Mouse (Mus musculus) lung, embryonic 14.5 days (tissue): ENCODE measurements around the gene P2rx7. TPM values are rescaled to one million over a fixed set of nuclear protein-coding genes. Genes with fewer than 3 reads are reported as not detected.
"Not testable (repeated sequence)": the region's sequence is repeated elsewhere in the genome, so short reads cannot be mapped to it uniquely, and the experiment has no call there.

ENCODE experiments used
- ATAC-seq: fragments of 200-750 bp; cut with Nextera tagmentation; 2 replicates; pipeline ENCODE4 v1.8.0; 2017; ENCODE audit warnings: mild to moderate bottlenecking, moderate TSS enrichment, moderate library complexity; ENCODE audit not compliant: insufficient read depth
- DNase-seq: peaks from one replicate; pipeline ENCODE4 v3.0.0-alpha.2; 2015
- H3K27ac ChIP-seq: fragments of 300-500 bp; sonication (generic); 2 replicates; pipeline ENCODE4 v1.5.1; 2014; ENCODE audit warnings: low read depth, mild to moderate bottlenecking, moderate library complexity
- H3K27me3 ChIP-seq: fragments of 300-500 bp; sonication (generic); 2 replicates; pipeline ENCODE4 v1.6.1; 2014; ENCODE audit warnings: low read length, control low read depth; ENCODE audit not compliant: insufficient read depth
- H3K36me3 ChIP-seq: fragments of 300-500 bp; sonication (generic); 2 replicates; pipeline ENCODE4 v1.6.1; 2014; ENCODE audit warnings: control low read depth; ENCODE audit not compliant: insufficient read depth
- H3K4me1 ChIP-seq: fragments of 300-500 bp; sonication (generic); 2 replicates; pipeline ENCODE4 v1.6.1; 2014; ENCODE audit warnings: antibody characterized with exemption, control low read depth; ENCODE audit not compliant: insufficient read depth
- H3K4me2 ChIP-seq: fragments of 300-500 bp; sonication (generic); 2 replicates; pipeline ENCODE4 v1.6.1; 2014; ENCODE audit warnings: mild to moderate bottlenecking
- H3K4me3 ChIP-seq: fragments of 300-500 bp; sonication (generic); 2 replicates; pipeline ENCODE4 v1.5.1; 2014; ENCODE audit warnings: low read depth, low read length
- H3K9ac ChIP-seq: fragments of 300-500 bp; sonication (generic); 2 replicates; pipeline ENCODE4 v1.6.1; 2014
- H3K9me3 ChIP-seq: fragments of 300-500 bp; sonication (generic); 2 replicates; pipeline ENCODE4 v1.6.1; 2016; ENCODE audit warnings: low read depth, low read length, control low read depth
- CTCF ChIP-seq: IDR thresholded peaks from 2 replicates; pipeline ENCODE4 v1.5.1; 2016; ENCODE audit warnings: antibody characterized with exemption, low read depth
- WGBS: fragments of 180-500 bp; shearing (Covaris S2); extraction: QIAGEN DNeasy Blood & Tissue Kit; methylation state at CpG from one replicate; pipeline ENCODE4 v1.1.7; 2014; 5-methylcytosine and 5-hydroxymethylcytosine counted together
- polyA plus RNA-seq: library from polyadenylated mRNA; unstranded; fragments of >200 nt; fragmentation: Nextera tagmentation; extraction: Ambion mirVana; gene quantifications from 2 replicates; pipeline ENCODE4 v1.2.1, GENCODE M21; 2014

The P2rx7 gene
- polyA plus RNA-seq, 1 experiment from 2014 or later, result 2.7 TPM

DNA sequence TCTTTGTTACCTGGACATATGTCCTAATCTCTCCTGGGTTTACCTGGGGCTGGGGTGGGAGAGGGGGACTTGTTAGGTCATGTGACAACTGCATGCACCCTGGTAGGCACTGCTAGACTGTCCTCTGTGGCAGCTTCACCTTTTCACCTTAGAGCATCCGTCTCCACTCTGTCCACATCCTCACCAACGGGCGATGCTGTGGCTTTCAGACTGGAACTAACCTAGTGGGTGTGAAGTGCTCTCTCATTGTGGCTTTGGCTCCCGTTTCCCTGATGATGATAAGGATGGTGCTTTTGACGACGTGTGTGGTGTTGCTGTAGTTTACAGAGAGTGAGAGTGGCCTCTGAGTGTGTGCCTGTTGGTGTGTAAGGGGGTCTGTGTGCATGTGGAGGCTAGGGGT lies 1.6 kb downstream of the P2rx7 start:
- Histone ChIP-seq H3K9ac (no peak overlapping the region), H3K4me2 (no peak overlapping the region), H3K27ac (no peak overlapping the region), H3K36me3 (no peaks in the 10 kb centered on the region), H3K4me3 (no peak overlapping the region), H3K4me1 (0 out of 2 replicates have a peak, but pooled peaks cover 4% of the 10 kb centered on the region), H3K9me3 (no peaks in the 10 kb centered on the region), H3K27me3 (no peaks in the 10 kb centered on the region)
- DNase-seq (no peak), ATAC-seq (no peak)
- 51% methylated on average over 6 of the region's 6 CpGs for WGBS
- no peak for TF ChIP-seq CTCF

DNA sequence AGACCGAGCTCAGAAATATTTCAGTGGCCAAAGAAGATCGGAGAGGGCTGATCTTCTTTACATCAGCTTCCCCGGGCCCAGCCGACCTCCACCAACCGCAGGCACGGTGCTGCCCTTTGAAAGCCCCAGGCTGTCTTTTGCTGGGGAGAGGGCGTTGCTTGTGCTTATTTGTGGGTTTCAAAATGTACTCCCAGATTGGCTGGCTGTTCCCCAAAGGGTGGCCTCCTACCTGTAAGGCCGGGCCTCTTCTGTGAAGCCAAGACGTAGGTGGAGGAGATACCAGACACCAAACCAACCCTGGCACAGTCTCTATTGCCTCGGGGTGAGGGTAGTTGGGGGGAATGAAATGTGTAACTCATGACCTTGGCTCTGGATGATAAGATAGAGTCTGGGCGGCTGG lies 2.3 kb downstream of the P2rx7 start:
- Histone ChIP-seq H3K36me3 (no peaks in the 10 kb centered on the region), H3K9me3 (no peaks in the 10 kb centered on the region), H3K27me3 (no peaks in the 10 kb centered on the region), H3K4me1 (0 out of 2 replicates have a peak, but pooled peaks cover 4% of the 10 kb centered on the region), H3K9ac (no peak overlapping the region), H3K4me3 (no peak overlapping the region), H3K27ac (no peak overlapping the region), H3K4me2 (no peak overlapping the region)
- 82% methylated on average over 11 of the region's 11 CpGs for WGBS
- no peak for TF ChIP-seq CTCF
- ATAC-seq, result no peak
- no peak for DNase-seq

DNA sequence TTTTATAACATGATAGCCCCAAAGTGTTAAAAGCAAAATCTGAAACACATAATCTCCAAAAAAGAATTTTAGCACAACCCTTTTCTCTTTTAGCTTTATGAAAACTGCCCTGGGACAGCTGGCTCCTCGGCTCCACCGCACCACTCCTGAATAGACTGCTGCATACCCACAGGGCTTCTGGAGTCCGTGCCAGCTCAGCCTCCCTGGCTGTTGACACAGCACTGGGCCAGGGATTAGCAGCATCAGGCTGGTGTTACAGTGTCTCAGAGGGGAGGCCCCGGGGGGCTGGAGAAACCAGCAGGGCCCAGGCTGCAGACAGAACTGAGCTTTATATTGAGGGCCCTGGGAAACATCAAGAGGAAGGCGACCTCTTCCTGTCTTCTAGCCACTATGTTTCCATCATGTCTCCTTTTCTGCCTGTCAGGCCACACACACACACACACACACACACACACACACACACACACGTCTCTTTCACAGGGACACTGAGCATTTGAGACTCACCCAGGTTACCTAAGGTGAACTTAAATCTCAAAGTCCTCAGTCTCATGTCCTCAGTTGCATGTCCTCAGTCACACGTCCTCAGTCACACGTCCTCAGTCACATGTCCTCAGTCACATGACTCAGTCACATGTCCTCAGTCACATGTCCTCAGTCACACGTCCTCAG lies 3.7 kb downstream of the P2rx7 start:
- Histone ChIP-seq H3K27ac (no peak overlapping the region), H3K4me1 (0 out of 2 replicates have a peak, but pooled peaks cover 4% of the 10 kb centered on the region), H3K9me3 (no peaks in the 10 kb centered on the region), H3K27me3 (no peaks in the 10 kb centered on the region), H3K4me3 (no peak overlapping the region), H3K36me3 (no peaks in the 10 kb centered on the region), H3K4me2 (no peak overlapping the region), H3K9ac (no peak overlapping the region)
- DNase-seq, result no peak
- ATAC-seq, result no peak
- 62% methylated on average over 9 of the region's 9 CpGs for WGBS
- no peak for TF ChIP-seq CTCF

DNA sequence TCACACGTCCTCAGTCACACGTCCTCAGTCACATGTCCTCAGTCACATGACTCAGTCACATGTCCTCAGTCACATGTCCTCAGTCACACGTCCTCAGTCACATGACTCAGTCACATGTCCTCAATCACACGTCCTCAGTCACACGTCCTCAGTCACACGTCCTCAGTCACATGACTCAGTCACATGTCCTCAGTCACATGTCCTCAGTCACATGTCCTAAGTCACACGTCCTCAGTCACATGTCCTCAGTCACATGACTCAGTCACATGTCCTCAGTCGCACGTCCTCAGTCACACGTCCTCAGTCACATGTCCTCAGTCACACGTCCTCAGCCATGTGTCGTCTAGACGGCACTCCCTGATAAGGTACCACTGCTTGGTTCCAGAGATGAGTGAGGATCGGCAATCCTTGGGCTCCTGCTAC lies 4.3 kb downstream of the P2rx7 start:
- not testable (repeated sequence) for H3K27ac ChIP-seq, ATAC-seq, H3K9ac ChIP-seq, H3K4me3 ChIP-seq, H3K36me3 ChIP-seq, H3K4me2 ChIP-seq, H3K9me3 ChIP-seq, H3K27me3 ChIP-seq, DNase-seq, H3K4me1 ChIP-seq
- 89% methylated on average over 13 of the region's 14 CpGs for WGBS

DNA sequence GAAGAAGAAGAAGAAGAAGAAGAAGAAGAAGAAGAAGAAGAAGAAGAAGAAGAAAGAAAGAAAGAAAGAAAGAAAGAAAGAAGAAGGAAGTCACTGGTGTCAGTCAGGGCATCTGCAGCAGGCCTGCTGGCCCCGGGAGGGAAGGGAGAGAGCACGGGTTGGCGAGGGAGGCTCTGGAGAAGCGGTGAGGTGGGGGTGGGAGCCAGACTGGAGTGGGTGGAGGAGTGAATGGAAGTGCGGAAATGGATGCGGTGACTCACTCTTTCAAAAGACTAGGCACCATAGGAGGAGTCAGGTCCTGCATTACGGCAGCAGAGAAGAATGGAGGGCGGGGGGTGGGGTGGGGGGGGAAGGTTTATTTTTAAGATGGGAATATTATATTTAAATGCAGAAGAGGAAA lies 5.6 kb downstream of the P2rx7 start:
- ATAC-seq (no peak), DNase-seq (no peak)
- no peaks in the 10 kb centered on the region for H3K36me3 ChIP-seq
- no peaks in the 10 kb centered on the region for H3K27me3 ChIP-seq
- H3K4me1 ChIP-seq, result peaks cover 2% of the 10 kb centered on the region; the same call in 1 of the 2 replicates
- H3K4me2 ChIP-seq, result no peak overlapping the region
- no peak overlapping the region for H3K27ac ChIP-seq
- H3K9ac ChIP-seq, result no peak overlapping the region
- no peak overlapping the region for H3K4me3 ChIP-seq
- no peak for TF ChIP-seq CTCF
- WGBS, result 72% methylated on average over 8 of the region's 8 CpGs
- no peaks in the 10 kb centered on the region for H3K9me3 ChIP-seq

DNA sequence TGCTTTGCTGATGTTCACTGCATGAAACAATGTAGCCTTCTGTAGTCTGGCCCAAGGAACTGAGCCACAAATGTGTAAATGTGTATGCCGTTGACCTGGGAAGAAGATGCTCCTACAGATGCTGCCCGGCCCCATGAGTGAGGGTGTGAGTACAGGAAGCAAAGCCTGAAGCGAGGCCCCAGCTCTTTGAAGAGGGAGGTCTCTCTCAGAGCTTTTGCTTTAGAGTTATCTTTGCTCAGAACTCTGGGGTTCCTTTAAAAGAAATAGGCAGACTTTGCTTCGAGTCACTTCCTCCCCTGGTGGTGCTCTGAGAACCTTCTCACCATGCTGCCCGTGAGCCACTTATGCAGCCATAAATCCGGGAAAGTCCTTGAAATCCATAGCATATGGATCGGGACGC lies 6.4 kb downstream of the P2rx7 start:
- H3K9ac ChIP-seq, result no peak overlapping the region
- DNase-seq (no peak), ATAC-seq (no peak)
- H3K4me2 ChIP-seq, result no peak overlapping the region
- H3K9me3 ChIP-seq, result no peaks in the 10 kb centered on the region
- no peak overlapping the region for H3K27ac ChIP-seq
- TF ChIP-seq CTCF, result no peak
- no peaks in the 10 kb centered on the region for H3K36me3 ChIP-seq
- H3K4me3 ChIP-seq, result no peak overlapping the region
- peaks cover 4% of the 10 kb centered on the region for H3K4me1 ChIP-seq
- no peaks in the 10 kb centered on the region for H3K27me3 ChIP-seq
- 81% methylated on average over 8 of the region's 8 CpGs for WGBS

DNA sequence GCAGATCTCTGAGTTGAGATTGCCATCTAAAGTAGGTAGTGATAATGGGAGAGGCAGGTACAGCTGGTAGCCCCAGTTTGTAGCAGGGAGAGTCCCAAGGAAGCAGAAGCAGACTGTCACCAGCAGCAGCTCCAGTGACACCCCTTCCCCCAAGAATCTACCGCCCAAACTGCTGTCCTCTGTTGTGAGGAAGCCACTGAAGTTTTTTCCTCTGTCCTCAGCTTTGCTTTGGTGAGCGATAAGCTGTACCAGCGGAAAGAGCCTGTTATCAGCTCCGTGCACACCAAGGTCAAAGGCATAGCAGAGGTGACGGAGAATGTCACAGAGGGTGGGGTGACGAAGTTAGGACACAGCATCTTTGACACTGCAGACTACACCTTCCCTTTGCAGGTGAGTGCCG lies 8.8 kb downstream of the P2rx7 start:
- Histone ChIP-seq H3K9me3 (no peaks in the 10 kb centered on the region), H3K27ac (no peak overlapping the region), H3K4me3 (no peak overlapping the region), H3K36me3 (no peaks in the 10 kb centered on the region), H3K4me1 (peaks cover 4% of the 10 kb centered on the region), H3K27me3 (no peaks in the 10 kb centered on the region), H3K9ac (no peak overlapping the region), H3K4me2 (no peak overlapping the region)
- TF ChIP-seq CTCF, result no peak
- 47% methylated on average over 7 of the region's 7 CpGs for WGBS
- ATAC-seq (no peak), DNase-seq (no peak)
